Mouse (Mus musculus): ENCODE results near the gene 4933402D24Rik. TPM values are rescaled to one million over a fixed set of nuclear protein-coding genes. Genes with fewer than 3 reads are reported as not detected.

Gene 4933402D24Rik
- not detected for polyA plus RNA-seq (2014; fragmentation: Illumina TruSeq; extraction: RNeasy Lipid Tissue Mini Kit (QIAGEN cat#74804); ENCODE audit: low read depth, low replicate concordance)

GRCm38 (mm10) chr1:63769167-63769566, at the start of gene 4933402D24Rik:
TSS of gene 4933402D24Rik (minus strand) at chr1:63769267.

GRCm38 (mm10) chr1:63730240-63730771, 38.8 kb downstream of the 4933402D24Rik start, which contains the start of the genes Mdh1b and Fastkd2:
TSS of gene Mdh1b (minus strand) at chr1:63730318.
TSS of gene Fastkd2 (plus strand) at chr1:63730614.

Other genes with a start within 250 kb of the 4933402D24Rik start
- not detected for gene Gm39653, start 153.3 kb downstream of the 4933402D24Rik start, polyA plus RNA-seq (2014; fragmentation: Illumina TruSeq; extraction: RNeasy Lipid Tissue Mini Kit (QIAGEN cat#74804); ENCODE audit: low read depth, low replicate concordance)
- gene Dytn, start 82.3 kb downstream of the 4933402D24Rik start, polyA plus RNA-seq (2014; fragmentation: Illumina TruSeq; extraction: RNeasy Lipid Tissue Mini Kit (QIAGEN cat#74804); ENCODE audit: low read depth, low replicate concordance): not detected
- not detected for gene Mdh1b, start 38.9 kb downstream of the 4933402D24Rik start, polyA plus RNA-seq (2014; fragmentation: Illumina TruSeq; extraction: RNeasy Lipid Tissue Mini Kit (QIAGEN cat#74804); ENCODE audit: low read depth, low replicate concordance)
- gene Fastkd2, start 38.7 kb downstream of the 4933402D24Rik start, polyA plus RNA-seq (2014; fragmentation: Illumina TruSeq; extraction: RNeasy Lipid Tissue Mini Kit (QIAGEN cat#74804); ENCODE audit: low read depth, low replicate concordance): 71.3 TPM